Mouse (Mus musculus) E14TG2a.4 (cell line): ENCODE data around the gene Timm9.
"Not testable (repeated sequence)": the region's sequence is repeated elsewhere in the genome, so short reads cannot be mapped to it uniquely, and the experiment has no call there.

ENCODE experiments used
- H3K27me3 ChIP-seq: 2 replicates; pipeline ENCODE4 v1.6.1; 2014; ENCODE audit warnings: low read length, control low read depth; ENCODE audit not compliant: insufficient read depth
- H3K36me3 ChIP-seq: 2 replicates; pipeline ENCODE4 v1.6.1; 2014; ENCODE audit warnings: low read length, control low read depth; ENCODE audit not compliant: insufficient read depth
- H3K4me1 ChIP-seq: replicated peaks from 2 replicates; pipeline ENCODE4 v1.6.1; 2014; ENCODE audit warnings: low read depth, low read length, control low read depth
- H3K4me3 ChIP-seq: replicated peaks from 2 replicates; pipeline ENCODE4 v1.5.1; 2014; ENCODE audit warnings: mild to moderate bottlenecking, low read length
- H3K9me3 ChIP-seq: 2 replicates; pipeline ENCODE4 v1.6.1; 2014; ENCODE audit warnings: low read length, control low read depth
- CTCF ChIP-seq: conservative IDR thresholded peaks from 2 replicates; pipeline ENCODE4 v1.5.1; 2014; ENCODE audit warnings: low read length
- NANOG ChIP-seq: IDR thresholded peaks from 2 replicates; pipeline ENCODE4 v1.6.1; 2014; ENCODE audit warnings: borderline replicate concordance, low read length, mixed read lengths
- POU5F1 ChIP-seq: IDR thresholded peaks from 2 replicates; pipeline ENCODE4 v1.6.1; 2014; ENCODE audit warnings: low read length, borderline replicate concordance

Timm9 gene

DNA sequence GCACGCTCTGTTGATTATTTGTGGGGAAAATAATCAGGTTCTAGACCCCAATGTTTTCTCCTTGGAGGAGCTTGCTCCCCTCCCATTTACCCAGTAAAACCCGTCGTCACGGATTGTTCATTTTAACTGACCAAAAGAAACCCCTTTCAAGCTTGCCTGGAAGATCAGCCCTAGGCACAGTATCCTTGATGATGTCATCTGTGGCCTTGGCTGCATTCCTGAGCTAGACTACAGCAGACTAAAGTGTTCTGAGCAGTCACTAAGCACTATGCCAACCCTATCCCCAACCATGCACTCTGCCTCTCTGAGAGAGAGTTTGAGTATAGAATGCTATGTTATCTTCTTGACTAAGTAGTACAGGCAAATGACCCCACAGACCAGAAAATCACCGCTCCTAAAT is 20.1 kb downstream of the Timm9 start:
- H3K4me1 ChIP-seq: peaks cover 11% of the 10 kb centered on the region
- TF ChIP-seq POU5F1 (no peak), NANOG (no peak)
- no peaks in the 10 kb centered on the region for H3K9me3 ChIP-seq
- H3K36me3 ChIP-seq: no peaks in the 10 kb centered on the region
- H3K27me3 ChIP-seq: no peaks in the 10 kb centered on the region
- no peak overlapping the region for H3K4me3 ChIP-seq

- no peaks in the 10 kb centered on the region for H3K9me3 ChIP-seq
- peaks cover 11% of the 10 kb centered on the region for H3K4me1 ChIP-seq
- no peak overlapping the region for H3K4me3 ChIP-seq
- no peaks in the 10 kb centered on the region for H3K27me3 ChIP-seq
- TF ChIP-seq NANOG (no peak), POU5F1 (no peak), CTCF (no peak)
- H3K36me3 ChIP-seq: no peaks in the 10 kb centered on the region
Observed at GRCm38 (mm10) chr12:71113675-71114288, 22.7 kb downstream of the Timm9 start.

GRCm38 (mm10) chr12:71113074-71113473 is 23.4 kb downstream of the Timm9 start:
- no peaks in the 10 kb centered on the region for H3K27me3 ChIP-seq
- no peaks in the 10 kb centered on the region for H3K9me3 ChIP-seq
- no peak for TF ChIP-seq CTCF
- no peak for TF ChIP-seq POU5F1
- TF ChIP-seq NANOG: no peak
- no peak overlapping the region for H3K4me3 ChIP-seq
- H3K4me1 ChIP-seq: peaks cover 11% of the 10 kb centered on the region
- no peaks in the 10 kb centered on the region for H3K36me3 ChIP-seq

DNA sequence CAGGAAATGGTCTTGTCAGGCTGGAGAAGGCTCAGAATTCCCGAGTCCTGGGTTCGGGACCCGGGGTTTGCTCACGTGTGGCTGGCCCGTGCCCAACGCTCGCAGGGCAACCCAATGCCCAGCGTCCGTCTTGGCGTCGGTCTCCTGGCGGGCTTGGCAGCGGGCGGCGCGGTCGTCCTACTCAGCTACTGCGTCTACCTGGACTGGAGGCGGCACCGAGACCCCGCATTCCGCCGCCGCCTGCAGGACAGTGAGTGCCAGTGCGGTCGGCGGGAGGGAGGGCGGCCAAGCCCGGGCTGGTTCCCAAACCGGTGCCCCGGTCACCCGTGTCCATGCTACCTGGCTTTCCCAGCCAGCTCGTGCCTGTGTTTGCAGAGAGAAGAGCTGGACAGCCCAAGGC is 25.2 kb downstream of the Timm9 start, which contains the start of gene Tomm20l:
Gene Tomm20l (plus strand): TSS at position 98 of the 400 bp plus-strand sequence.
- TF ChIP-seq CTCF: no peak
- no peak for TF ChIP-seq POU5F1
- no peak for TF ChIP-seq NANOG
- peak within 1 kb of the TSS; percentile 71 for H3K4me3 ChIP-seq

GRCm38 (mm10) chr12:71107216-71107771 is 29.2 kb downstream of the Timm9 start:
- H3K27me3 ChIP-seq: no peaks in the 10 kb centered on the region
- no peaks in the 10 kb centered on the region for H3K9me3 ChIP-seq
- peaks cover 2% of the 10 kb centered on the region; the same call in 1 of the 2 replicates for H3K4me1 ChIP-seq
- no peak for TF ChIP-seq POU5F1
- no peak for TF ChIP-seq NANOG
- H3K4me3 ChIP-seq: no peak overlapping the region
- no peaks in the 10 kb centered on the region for H3K36me3 ChIP-seq

More for the DNA sequence above, 25.2 kb downstream of the Timm9 start, which contains the start of gene Tomm20l:
- Histone ChIP-seq H3K27me3 (no peaks in the 10 kb centered on the region), H3K4me1 (peaks cover 11% of the 10 kb centered on the region), H3K36me3 (no peaks in the 10 kb centered on the region), H3K9me3 (no peaks in the 10 kb centered on the region)

DNA sequence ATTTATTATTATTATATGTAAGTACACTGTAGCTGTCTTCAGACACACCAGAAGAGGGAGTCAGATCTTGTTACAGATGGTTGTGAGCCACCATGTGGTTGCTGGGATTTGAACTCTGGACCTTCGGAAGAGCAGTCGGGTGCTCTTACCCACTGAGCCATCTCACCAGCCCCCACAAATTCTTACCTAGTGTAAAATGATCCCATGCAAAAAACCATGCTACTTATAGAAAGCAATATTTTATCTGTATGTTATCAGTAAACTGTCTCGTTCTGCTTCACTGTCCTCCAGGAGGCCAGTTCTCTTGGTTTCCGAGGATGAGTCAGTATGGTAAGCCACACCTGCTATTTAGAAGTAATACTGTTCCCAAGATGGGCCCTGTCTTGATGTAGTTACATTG is 32.2 kb downstream of the Timm9 start:
- H3K9me3 ChIP-seq, H3K27me3 ChIP-seq, H3K36me3 ChIP-seq, H3K4me3 ChIP-seq, H3K4me1 ChIP-seq: not testable (repeated sequence)

- H3K36me3 ChIP-seq: peaks cover 36% of the 10 kb centered on the region
- H3K9me3 ChIP-seq: no peaks in the 10 kb centered on the region
- no peak overlapping the region for H3K4me3 ChIP-seq
- no peaks in the 10 kb centered on the region for H3K4me1 ChIP-seq
- TF ChIP-seq POU5F1: no peak
- TF ChIP-seq CTCF: no peak
- TF ChIP-seq NANOG: no peak
- H3K27me3 ChIP-seq: no peaks in the 10 kb centered on the region
Observed at GRCm38 (mm10) chr12:71086331-71086730, 50.2 kb downstream of the Timm9 start.
